Mouse (Mus musculus) ES-Bruce4 (cell line): ENCODE measurements at regions not wholly inside any gene's neighbourhood (a gene's known extent, or its start where the extent isn't known, plus 50 kb on each side); places are given as distances from the start of the nearest gene placed in this dataset.

ENCODE experiments used
- H3K27ac ChIP-seq: 2 replicates; pipeline ENCODE4 v1.5.1; 2012; ENCODE audit warnings: low read length, inconsistent platforms; ENCODE audit not compliant: insufficient read depth
- H3K27me3 ChIP-seq: 2 replicates; pipeline ENCODE4 v1.6.1; 2012; ENCODE audit warnings: mild to moderate bottlenecking, low read length, inconsistent platforms; ENCODE audit not compliant: control insufficient read depth, poor library complexity, insufficient read depth, severe bottlenecking
- H3K36me3 ChIP-seq: 2 replicates; pipeline ENCODE4 v1.6.1; 2012; ENCODE audit warnings: inconsistent platforms, mild to moderate bottlenecking, low read length, moderate library complexity; ENCODE audit not compliant: control insufficient read depth, poor library complexity, insufficient read depth, severe bottlenecking
- H3K4me1 ChIP-seq: one replicate; pipeline ENCODE4 v1.8.1; 2011; ENCODE audit warnings: low read length; ENCODE audit not compliant: control insufficient read depth, insufficient read depth
- H3K4me3 ChIP-seq: 2 replicates; pipeline ENCODE4 v1.5.1; 2011; ENCODE audit warnings: low read depth, mild to moderate bottlenecking, low read length
- H3K9ac ChIP-seq: 2 replicates; pipeline ENCODE4 v1.6.1; 2012; ENCODE audit warnings: low read depth, mild to moderate bottlenecking, inconsistent platforms; ENCODE audit not compliant: poor library complexity, severe bottlenecking
- H3K9me3 ChIP-seq: replicated peaks from 2 replicates; pipeline ENCODE4 v1.6.1; 2012; ENCODE audit warnings: mild to moderate bottlenecking, low read length, inconsistent platforms; ENCODE audit not compliant: control insufficient read depth, poor library complexity, insufficient read depth, severe bottlenecking
- CTCF ChIP-seq: IDR thresholded peaks from one replicate; pipeline ENCODE4 v1.8.1; 2011; ENCODE audit warnings: low read depth, low read length
- EP300 ChIP-seq: IDR thresholded peaks from 2 replicates; pipeline ENCODE4 v1.6.1; 2011; ENCODE audit warnings: low read depth, low read length; ENCODE audit not compliant: insufficient read depth
- POLR2A ChIP-seq: IDR thresholded peaks from one replicate; pipeline ENCODE4 v1.8.1; 2011; ENCODE audit warnings: low read length; ENCODE audit not compliant: insufficient read depth

GRCm38 (mm10) chr11:21430021-21430420, 59.0 kb upstream of the Ugp2 start:
- H3K9me3 ChIP-seq = no peaks in the 10 kb centered on the region
- no peak overlapping the region for H3K27ac ChIP-seq
- no peak overlapping the region for H3K9ac ChIP-seq
- H3K4me3 ChIP-seq = no peak overlapping the region
- no peaks in the 10 kb centered on the region for H3K27me3 ChIP-seq
- H3K36me3 ChIP-seq = no peaks in the 10 kb centered on the region
- no peaks in the 10 kb centered on the region for H3K4me1 ChIP-seq
- TF ChIP-seq POLR2A (no peak), CTCF (no peak), EP300 (no peak)

- H3K9ac ChIP-seq = no peak overlapping the region
- no peaks in the 10 kb centered on the region for H3K27me3 ChIP-seq
- no peak overlapping the region for H3K4me3 ChIP-seq
- H3K9me3 ChIP-seq = no peaks in the 10 kb centered on the region
- H3K36me3 ChIP-seq = no peaks in the 10 kb centered on the region
- no peaks in the 10 kb centered on the region for H3K4me1 ChIP-seq
- TF ChIP-seq EP300 (no peak), CTCF (no peak), POLR2A (no peak)
- no peak overlapping the region for H3K27ac ChIP-seq
Measured at GRCm38 (mm10) chr11:21428749-21429148, 57.7 kb upstream of the Ugp2 start.

- no peaks in the 10 kb centered on the region for H3K4me1 ChIP-seq
- no peak overlapping the region for H3K4me3 ChIP-seq
- H3K9me3 ChIP-seq = no peaks in the 10 kb centered on the region
- no peak overlapping the region for H3K27ac ChIP-seq
- H3K36me3 ChIP-seq = no peaks in the 10 kb centered on the region
- no peaks in the 10 kb centered on the region for H3K27me3 ChIP-seq
- TF ChIP-seq EP300 = no peak
- TF ChIP-seq CTCF = no peak
- no peak for TF ChIP-seq POLR2A
- no peak overlapping the region for H3K9ac ChIP-seq
Measured at GRCm38 (mm10) chr11:21428013-21428317, 57.0 kb upstream of the Ugp2 start.

GRCm38 (mm10) chr11:21427291-21428012, 56.5 kb upstream of the Ugp2 start:
- Histone ChIP-seq H3K36me3 (no peaks in the 10 kb centered on the region), H3K4me1 (no peaks in the 10 kb centered on the region), H3K27me3 (no peaks in the 10 kb centered on the region), H3K27ac (no peak overlapping the region), H3K4me3 (no peak overlapping the region), H3K9ac (no peak overlapping the region), H3K9me3 (no peaks in the 10 kb centered on the region)
- TF ChIP-seq CTCF = no peak
- no peak for TF ChIP-seq POLR2A
- TF ChIP-seq EP300 = no peak

GRCm38 (mm10) chr11:21425480-21426101, 54.6 kb upstream of the Ugp2 start:
- Histone ChIP-seq H3K27me3 (no peaks in the 10 kb centered on the region), H3K4me1 (no peaks in the 10 kb centered on the region), H3K9ac (no peak overlapping the region), H3K9me3 (no peaks in the 10 kb centered on the region), H3K27ac (no peak overlapping the region), H3K4me3 (no peak overlapping the region), H3K36me3 (no peaks in the 10 kb centered on the region)
- TF ChIP-seq CTCF (no peak), POLR2A (no peak), EP300 (no peak)

GRCm38 (mm10) chr11:21424345-21424744, 53.3 kb upstream of the Ugp2 start:
- no peak overlapping the region for H3K27ac ChIP-seq
- no peak overlapping the region for H3K9ac ChIP-seq
- no peaks in the 10 kb centered on the region for H3K4me1 ChIP-seq
- H3K9me3 ChIP-seq = no peaks in the 10 kb centered on the region
- H3K27me3 ChIP-seq = no peaks in the 10 kb centered on the region
- H3K4me3 ChIP-seq = no peak overlapping the region
- no peaks in the 10 kb centered on the region for H3K36me3 ChIP-seq
- no peak for TF ChIP-seq EP300
- TF ChIP-seq POLR2A = no peak
- TF ChIP-seq CTCF = no peak
